In the genomic region with DNA sequence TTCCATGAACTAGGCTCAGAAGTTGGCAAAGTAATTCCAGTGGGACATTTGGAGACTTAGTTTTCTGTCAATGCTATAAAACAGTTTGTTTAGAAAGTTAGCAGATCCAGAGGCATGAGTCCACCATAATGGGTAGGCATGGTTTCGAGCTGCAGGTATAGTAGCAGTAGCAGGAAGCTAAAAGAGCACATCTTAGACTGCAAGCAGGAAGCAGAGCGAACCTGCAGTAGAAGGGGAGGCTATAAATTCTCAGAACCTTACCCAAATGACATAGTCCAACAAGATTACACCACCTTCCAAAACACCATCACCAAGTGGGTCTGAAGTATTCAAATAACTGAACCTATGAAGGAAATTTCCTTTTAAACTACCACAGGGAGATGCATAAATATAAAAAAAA, we compare ENCODE assay signal across 21 mouse cellular contexts. TPM values are rescaled to one million over a fixed set of nuclear protein-coding genes. Genes with fewer than 3 reads are reported as not detected.
A peak's percentile ranks its signal among the peaks of the same experiment; 100 is the strongest.
DNase-seq lines count a peak whose midpoint lies in the region; ATAC-seq and TF ChIP-seq lines count a peak whose summit lies in the region.
"Had no signal": no experiment of that assay in that cellular context is flagged by ENCODE, and none has a peak within 500 bp of the region (broad histone marks: within the 10 kb centered on the region; RNA-seq: fewer than 3 reads in every experiment).

No protein-coding gene starts in this region.

- TF ChIP-seq CTCF in Patski (IDR thresholded peaks at IDR 0.05) = no peak

- POLR2A ChIA-PET in Patski (lab: Charles Lee) = interaction anchor here (0.7 kb wide), 1 partner anchor 748 kb away, joined by 4 read pairs; no protein-coding TSS in a partner anchor

- peak; percentile 14 for DNase-seq in CD4-positive, CD25-positive, alpha-beta regulatory T cell, adult 2 months (ENCODE audit: low read depth, low spot score)
- no peak for DNase-seq in Patski (ENCODE audit: low read depth, low spot score)
- DNase-seq in induced T-regulatory cell, adult 2 months (ENCODE audit: low read depth) = peak; percentile 10
- no peak for DNase-seq in lung, postnatal 10 days
- DNase-seq in kidney, postnatal 14 days = no peak
- DNase-seq: adrenal gland, adult 8-10 months; adrenal gland, postnatal 25 days; cerebellum, adult 11-12 months; cerebellum, adult 8-10 months; cerebellum, postnatal 10 days; cerebellum, postnatal 36 days; embryo, embryonic 11 days; gastrocnemius, postnatal 25 days; kidney, adult 2 months had no signal

- CTCF ChIA-PET in Patski (lab: Charles Lee) = interaction anchor here (1.3 kb wide), 1 partner anchor 18 kb away, joined by 3 read pairs; no protein-coding TSS in a partner anchor

- in situ Hi-C loops in Patski (cut with MboI; ENCODE audit: low pct_unique_long_range_greater_than_20kb) = loop anchor here (10.0 kb wide), 1 partner anchor 305 kb away; a partner anchor contains a TSS

- no peaks in the 10 kb centered on the region for H3K27me3 ChIP-seq in Patski
- H3K27me3 ChIP-seq: embryonic facial prominence, embryonic 13.5 days; forebrain, embryonic 12.5 days; forebrain, embryonic 15.5 days; hindbrain, embryonic 13.5 days had no signal

- ATAC-seq in Patski = peak; percentile 52
- no peak for ATAC-seq in granulocyte monocyte progenitor cell, adult 5-6 weeks (replicated peaks; ENCODE audit: poor library complexity, severe bottlenecking)
- ATAC-seq: forebrain, embryonic 15.5 days; hindbrain, embryonic 16.5 days; intestine, postnatal 0 days had no signal

RNA-seq across cellular contexts. Expression of a gene that starts 36.2 kb away (rescaled TPM):
- 60.4 TPM for polyA plus RNA-seq in Patski (2021)
- 86.3 and 90.3 TPM in 2 replicates for total RNA-seq in granulocyte monocyte progenitor cell, adult 5-6 weeks (2014; fragmentation: Nextera tagmentation)
- 124 TPM in 2 replicates for total RNA-seq in granulocyte monocyte progenitor cell, adult 5-6 weeks (2017)

Comparison
In these comparisons a context has a peak if more than half of its experiments do, and no peak if none do; other contexts are left out.
1. DNase-seq: peak in CD4-positive, CD25-positive, alpha-beta regulatory T cell, adult 2 months (single experiment) and induced T-regulatory cell, adult 2 months (single experiment); none in Patski (single experiment), lung, postnatal 10 days (single experiment) and kidney, postnatal 14 days (single experiment).